ENCODE assay signal across 1 mouse cellular context in the genomic region with DNA sequence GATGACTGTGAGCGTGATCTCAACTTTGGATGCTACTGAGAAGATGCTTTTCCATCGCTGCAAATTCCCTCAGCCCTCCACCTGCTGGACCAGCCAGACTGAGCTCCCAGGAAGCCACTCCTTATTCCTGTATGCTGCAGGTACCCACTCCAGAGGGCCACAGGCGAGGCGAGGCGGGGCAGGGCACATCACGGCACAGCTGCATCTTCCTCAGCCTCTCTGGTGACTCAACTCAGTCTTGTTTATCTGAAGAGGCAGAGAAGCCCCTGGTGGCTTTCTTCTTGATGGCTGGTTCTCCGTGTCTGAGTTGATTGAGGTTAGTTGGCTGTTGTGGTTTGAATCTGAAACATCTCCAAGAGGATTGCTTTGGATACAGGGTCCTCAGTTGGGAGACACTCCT.
TF ChIP-seq lines count a peak whose summit lies in the region.

No protein-coding gene starts in this region.

TF ChIP-seq in CH12.LX, 34 proteins besides CTCF, POLR2A, EP300 and RAD21 (continued from another document):
- peak; percentile 20; the same call in 1 of the 2 replicates for TF ChIP-seq SMC3 (IDR thresholded peaks at IDR 0.05; ENCODE audit: low read depth, low read length)
- TF ChIP-seq IRF4 (IDR thresholded peaks at IDR 0.05; ENCODE audit: low read depth, low read length) = peak; percentile 90
- no peak for TF ChIP-seq MAZ (IDR thresholded peaks at IDR 0.05; ENCODE audit: low read depth, low read length)
- no peak for TF ChIP-seq HCFC1 (IDR thresholded peaks at IDR 0.05; ENCODE audit: low read depth, low read length)
- no peak for TF ChIP-seq CHD1 (IDR thresholded peaks at IDR 0.05; ENCODE audit: low read depth, low read length)
- TF ChIP-seq USF2 (conservative IDR thresholded peaks at IDR 0.05; ENCODE audit: low read depth, low read length) = no peak
- TF ChIP-seq NELFE (IDR thresholded peaks at IDR 0.05; ENCODE audit: low read depth, low read length) = no peak
- TF ChIP-seq ZC3H11A (IDR thresholded peaks at IDR 0.05; ENCODE audit: low read depth, low read length) = no peak
- TF ChIP-seq ZKSCAN1 (IDR thresholded peaks at IDR 0.05; ENCODE audit: borderline replicate concordance, low read depth, low read length) = no peak
- TF ChIP-seq ZNF384 (IDR thresholded peaks at IDR 0.05; ENCODE audit: low read depth, low read length) = no peak
- TF ChIP-seq MYC (IDR thresholded peaks at IDR 0.05; ENCODE audit: low read depth, low read length) = no peak
- TF ChIP-seq E2F4 (IDR thresholded peaks at IDR 0.05; ENCODE audit: insufficient replicate concordance, low read depth, low read length) = no peak
- no peak; the same call in 1 of the 2 replicates for TF ChIP-seq MEF2A (IDR thresholded peaks at IDR 0.05; ENCODE audit: borderline replicate concordance, low read depth, low read length)
- TF ChIP-seq JUND (conservative IDR thresholded peaks at IDR 0.05; ENCODE audit: low read depth, low read length) = peak; percentile 32; the same call in 1 of the 2 replicates
- no peak for TF ChIP-seq UBTF (IDR thresholded peaks at IDR 0.05; ENCODE audit: low read depth, low read length)
- no peak for TF ChIP-seq MAFK (IDR thresholded peaks at IDR 0.05; ENCODE audit: insufficient replicate concordance, low read length)
- TF ChIP-seq NRF1 (IDR thresholded peaks at IDR 0.05; ENCODE audit: low read depth, low read length) = no peak
- 0 out of 2 replicates have a peak, but pooled peaks have one; percentile 52 for TF ChIP-seq SIN3A (IDR thresholded peaks at IDR 0.05; ENCODE audit: low read length)
- 0 out of 2 replicates have a peak, but pooled peaks have one; percentile 25 for TF ChIP-seq ETS1 (conservative IDR thresholded peaks at IDR 0.05; ENCODE audit: low read depth, low read length)
- TF ChIP-seq BHLHE40 (IDR thresholded peaks at IDR 0.05; ENCODE audit: low read depth, low read length) = peak; percentile 26; the same call in 1 of the 2 replicates
TF ChIP-seq in CH12.LX: peak in this region for 8.
